19 mouse cellular contexts compared by ENCODE assay signal in the genomic region with DNA sequence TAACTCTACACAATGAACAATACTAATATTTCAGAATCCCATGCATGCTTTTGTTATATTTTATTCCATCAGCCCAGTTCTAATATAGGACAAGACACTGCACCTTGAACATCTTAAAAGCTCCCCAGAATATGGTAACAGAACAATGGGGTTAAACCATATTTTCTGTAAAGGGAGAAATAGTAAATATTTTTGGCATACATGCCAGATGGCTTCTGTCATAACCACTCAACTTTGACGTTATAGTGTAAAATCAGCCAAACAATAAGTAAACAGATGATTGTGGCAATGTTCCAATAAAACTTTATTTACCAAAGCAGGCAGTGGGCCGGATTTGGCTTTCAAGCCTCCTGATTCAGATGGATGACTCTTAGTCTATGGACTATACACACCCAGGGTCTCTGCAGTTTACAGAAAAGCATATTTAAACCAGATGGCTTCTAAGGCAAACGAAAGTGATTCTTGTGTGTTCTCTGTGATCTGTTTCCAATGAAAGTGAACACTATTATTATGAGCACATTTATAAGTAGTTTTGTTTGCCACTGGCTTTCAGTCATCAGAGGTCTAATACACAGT.
A peak's percentile ranks its signal among the peaks of the same experiment; 100 is the strongest.
DNase-seq lines count a peak whose midpoint lies in the region; ATAC-seq and TF ChIP-seq lines count a peak whose summit lies in the region.
"Had no signal": no experiment of that assay in that cellular context is flagged by ENCODE, and none has a peak within 500 bp of the region (broad histone marks: within the 10 kb centered on the region; RNA-seq: fewer than 3 reads in every experiment).

No protein-coding gene starts in this region.

- TF ChIP-seq POLR2A in limb, embryonic 14.5 days (IDR thresholded peaks at IDR 0.05; ENCODE audit: borderline replicate concordance, extremely low read depth, insufficient read depth, insufficient read length): no peak

- no peaks in the 10 kb centered on the region for H3K27me3 ChIP-seq in limb, embryonic 14.5 days (ENCODE audit: control insufficient read depth, insufficient read depth, low read length)
- H3K27me3 ChIP-seq in limb, embryonic 10.5 days (ENCODE audit: low read depth, poor library complexity, severe bottlenecking): no peaks in the 10 kb centered on the region
- no peaks in the 10 kb centered on the region for H3K27me3 ChIP-seq in lung, embryonic 16.5 days (ENCODE audit: control insufficient read depth, insufficient read depth, low read depth, low read length)
- H3K27me3 ChIP-seq: embryonic facial prominence, embryonic 12.5 days; forebrain, embryonic 12.5 days; heart, embryonic 13.5 days; hindbrain, embryonic 15.5 days had no signal

- H3K9ac ChIP-seq in limb, embryonic 14.5 days (ENCODE audit: low read depth, low read length, severe bottlenecking): no peak overlapping the region
- H3K9ac ChIP-seq in lung, embryonic 16.5 days (ENCODE audit: low read length): no peak overlapping the region
- H3K9ac ChIP-seq: embryonic facial prominence, embryonic 12.5 days; forebrain, embryonic 12.5 days; heart, embryonic 13.5 days; hindbrain, embryonic 15.5 days had no signal

- no peak overlapping the region for H3K4me2 ChIP-seq in limb, embryonic 14.5 days (replicated peaks; ENCODE audit: low read depth, low read length, severe bottlenecking)
- no peak overlapping the region for H3K4me2 ChIP-seq in lung, embryonic 16.5 days (ENCODE audit: low read depth, low read length)
- H3K4me2 ChIP-seq: embryonic facial prominence, embryonic 12.5 days; forebrain, embryonic 12.5 days; heart, embryonic 13.5 days; hindbrain, embryonic 15.5 days had no signal

- ATAC-seq in limb, embryonic 14.5 days (ENCODE audit: low FRiP score, low read depth): no peak
- peak; percentile 97 for ATAC-seq in lung, embryonic 16.5 days (ENCODE audit: low read depth)

- peak; percentile 7 to 10 for DNase-seq in cerebellum, postnatal 10 days
- DNase-seq in cerebellum, postnatal 25 days: no peak
- peak; percentile 26 for DNase-seq in limb, embryonic 14.5 days (ENCODE audit: low spot score)
- DNase-seq in limb, embryonic 10.5 days (ENCODE audit: low spot score): no peak
- no peak for DNase-seq in lung, postnatal 4 days
- DNase-seq in lung, postnatal 36 days: peak; percentile 13
- DNase-seq: adrenal gland, postnatal 10 days; cerebellum, adult 11 months; cerebellum, adult 9-11 months; embryo, embryonic 11 days; gastrocnemius, adult 2 months; gastrocnemius, postnatal 25 days; heart, adult 11 months; heart, postnatal 36 days had no signal

- no peaks in the 10 kb centered on the region for H3K36me3 ChIP-seq in limb, embryonic 14.5 days (ENCODE audit: control insufficient read depth, insufficient read depth, low read length)
- H3K36me3 ChIP-seq in limb, embryonic 10.5 days: no peaks in the 10 kb centered on the region
- no peaks in the 10 kb centered on the region for H3K36me3 ChIP-seq in lung, embryonic 16.5 days (ENCODE audit: control insufficient read depth, insufficient read depth, low read length)
- H3K36me3 ChIP-seq: embryonic facial prominence, embryonic 12.5 days; forebrain, embryonic 12.5 days; heart, embryonic 13.5 days; hindbrain, embryonic 15.5 days had no signal

- no peak overlapping the region for H3K4me3 ChIP-seq in limb, embryonic 14.5 days (replicated peaks; ENCODE audit: low read length)
- no peak overlapping the region for H3K4me3 ChIP-seq in limb, embryonic 10.5 days
- no peak overlapping the region for H3K4me3 ChIP-seq in lung, embryonic 16.5 days (ENCODE audit: low read length)
- H3K4me3 ChIP-seq: embryonic facial prominence, embryonic 12.5 days; forebrain, embryonic 12.5 days; gastrocnemius, adult 2 months; heart, embryonic 13.5 days; hindbrain, embryonic 15.5 days had no signal

- H3K27ac ChIP-seq in limb, embryonic 14.5 days (replicated peaks; ENCODE audit: low read depth, low read length): no peak overlapping the region
- H3K27ac ChIP-seq in limb, embryonic 10.5 days: no peak overlapping the region
- H3K27ac ChIP-seq in lung, embryonic 16.5 days (ENCODE audit: low read length): no peak overlapping the region
- H3K27ac ChIP-seq: embryonic facial prominence, embryonic 12.5 days; forebrain, embryonic 12.5 days; gastrocnemius, adult 2 months; heart, embryonic 13.5 days; hindbrain, embryonic 15.5 days had no signal

- H3K9me3 ChIP-seq in limb, embryonic 14.5 days (ENCODE audit: control insufficient read depth, low read length): no peaks in the 10 kb centered on the region
- no peaks in the 10 kb centered on the region for H3K9me3 ChIP-seq in limb, embryonic 10.5 days (replicated peaks)
- H3K9me3 ChIP-seq in lung, embryonic 16.5 days (ENCODE audit: control insufficient read depth, low read length): no peaks in the 10 kb centered on the region
- H3K9me3 ChIP-seq: embryonic facial prominence, embryonic 12.5 days; forebrain, embryonic 12.5 days; heart, embryonic 13.5 days; hindbrain, embryonic 15.5 days had no signal

- 37% methylated on average over 3 of the region's 3 CpGs for WGBS in limb, embryonic 14.5 days
- WGBS in limb, embryonic 10.5 days: 79% methylated on average over 3 of the region's 3 CpGs
- WGBS in lung, embryonic 16.5 days: 27% methylated on average over 3 of the region's 3 CpGs

- H3K4me1 ChIP-seq in limb, embryonic 14.5 days (ENCODE audit: control insufficient read depth, insufficient read depth, low read length): no peaks in the 10 kb centered on the region
- no peaks in the 10 kb centered on the region for H3K4me1 ChIP-seq in limb, embryonic 10.5 days
- no peaks in the 10 kb centered on the region for H3K4me1 ChIP-seq in lung, embryonic 16.5 days (replicated peaks; ENCODE audit: control insufficient read depth, insufficient read depth, low read length)
- H3K4me1 ChIP-seq: embryonic facial prominence, embryonic 12.5 days; forebrain, embryonic 12.5 days; heart, embryonic 13.5 days; hindbrain, embryonic 15.5 days had no signal

Comparison
In these comparisons a context has a peak if more than half of its experiments do, and no peak if none do; other contexts are left out.
1. DNase-seq: peak in cerebellum, postnatal 10 days (2 of 2), limb, embryonic 14.5 days (single experiment) and lung, postnatal 36 days (single experiment); none in cerebellum, postnatal 25 days (0 of 2), limb, embryonic 10.5 days (single experiment) and lung, postnatal 4 days (0 of 2).